Mouse (Mus musculus): ENCODE measurements at regions not wholly inside any gene's neighbourhood (a gene's known extent, or its start where the extent isn't known, plus 50 kb on each side); places are given as distances from the start of the nearest gene placed in this dataset.

DNA sequence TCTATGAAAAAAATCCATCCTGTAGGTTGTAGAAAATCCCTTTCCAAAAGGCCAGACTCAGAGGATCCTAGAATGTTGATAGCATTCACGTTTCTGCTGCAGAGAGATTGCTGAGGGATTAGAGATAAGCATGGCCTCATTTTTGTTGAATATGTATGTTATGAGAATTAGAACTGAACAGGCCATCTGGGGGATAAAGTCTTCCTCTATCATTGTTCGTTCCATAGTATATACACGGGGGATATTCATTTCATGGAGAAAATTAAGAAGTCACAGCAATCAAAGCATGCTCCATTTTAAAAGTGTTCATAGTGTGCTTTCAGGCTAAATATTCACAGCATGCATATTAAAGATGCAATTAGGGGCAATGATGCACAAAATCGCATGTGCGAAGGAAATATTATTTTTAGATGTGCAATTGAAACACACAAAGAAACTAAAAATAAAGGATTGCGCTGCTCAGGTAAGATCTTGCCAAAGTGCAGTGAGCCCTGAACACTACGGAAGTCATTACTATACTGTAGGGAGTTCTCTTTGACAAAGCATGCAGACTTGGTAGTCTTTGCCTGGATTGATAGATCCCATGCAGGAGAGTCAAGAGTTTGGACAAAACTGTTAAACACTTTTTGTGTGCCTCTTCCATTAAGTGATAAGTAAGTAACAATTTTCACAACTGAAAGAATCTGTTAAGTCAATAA is 511.5 kb downstream of the Phf3 start:
- DNase-seq = no peak

DNA sequence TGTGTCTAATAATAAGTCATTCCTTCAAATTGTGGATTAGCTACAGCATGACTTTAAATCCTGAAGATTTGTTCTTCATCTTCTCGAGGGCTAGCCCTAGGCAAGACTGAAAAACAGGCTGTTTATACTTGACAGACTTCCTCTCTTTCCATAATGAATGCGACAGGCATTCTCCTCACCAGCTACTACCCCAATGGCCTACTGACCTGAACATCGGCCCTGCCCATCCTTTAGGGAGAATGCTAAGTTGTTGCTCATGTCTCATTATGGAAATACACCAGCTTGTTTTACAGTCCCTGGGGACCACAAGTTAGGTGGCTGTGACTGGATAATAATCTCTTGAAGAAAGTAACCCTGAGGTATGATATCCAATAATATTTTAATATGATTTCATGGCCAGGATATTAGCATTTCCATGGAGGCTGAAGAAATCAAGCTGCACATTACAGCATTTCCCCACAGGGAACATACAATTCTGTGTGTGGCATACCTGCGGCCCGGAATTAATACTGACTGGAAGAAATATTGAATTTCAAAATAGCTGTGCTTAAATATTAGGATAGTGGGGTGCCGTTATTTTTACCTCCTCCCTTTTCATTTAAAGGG is 553.0 kb downstream of the Phf3 start:
- DNase-seq = no peak

DNA sequence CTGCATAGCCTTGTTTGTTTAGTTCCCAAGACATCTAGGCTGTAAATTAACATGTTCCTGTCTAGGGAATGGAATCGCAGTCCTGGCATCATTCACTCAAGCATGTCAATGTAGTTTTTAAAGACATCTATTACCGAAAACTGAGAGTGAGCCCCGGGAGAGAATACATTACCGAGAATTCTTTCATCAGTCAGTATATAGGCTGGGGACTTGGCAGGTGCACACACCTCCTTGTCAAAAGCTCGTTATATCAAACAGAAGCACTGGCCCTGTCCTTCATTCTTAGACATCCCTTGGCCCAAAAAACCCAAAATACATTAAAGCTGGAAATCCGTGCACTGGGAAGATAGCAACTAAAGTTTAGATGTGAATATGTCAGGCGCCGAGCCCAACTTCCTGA is 555.5 kb downstream of the Phf3 start:
- no peak for DNase-seq

DNA sequence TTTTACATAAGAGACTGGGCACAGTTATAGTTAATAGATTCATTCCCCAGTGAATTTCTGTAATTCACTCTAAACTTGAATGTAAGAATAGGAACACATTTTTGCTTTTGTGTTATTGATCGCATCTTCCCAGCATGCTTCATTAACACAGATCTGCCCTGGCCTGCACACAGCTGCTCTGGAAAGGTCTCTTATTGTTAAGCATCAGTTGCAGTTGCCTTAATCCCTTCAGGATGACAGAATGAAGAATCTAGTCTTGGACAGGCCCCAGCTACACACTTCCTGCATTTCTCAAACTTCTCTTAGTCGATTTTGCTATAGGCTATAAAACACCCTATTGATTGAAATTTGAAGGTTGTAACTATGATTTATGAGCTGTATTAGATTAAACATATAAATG is 584.6 kb downstream of the Phf3 start:
- DNase-seq = no peak

DNA sequence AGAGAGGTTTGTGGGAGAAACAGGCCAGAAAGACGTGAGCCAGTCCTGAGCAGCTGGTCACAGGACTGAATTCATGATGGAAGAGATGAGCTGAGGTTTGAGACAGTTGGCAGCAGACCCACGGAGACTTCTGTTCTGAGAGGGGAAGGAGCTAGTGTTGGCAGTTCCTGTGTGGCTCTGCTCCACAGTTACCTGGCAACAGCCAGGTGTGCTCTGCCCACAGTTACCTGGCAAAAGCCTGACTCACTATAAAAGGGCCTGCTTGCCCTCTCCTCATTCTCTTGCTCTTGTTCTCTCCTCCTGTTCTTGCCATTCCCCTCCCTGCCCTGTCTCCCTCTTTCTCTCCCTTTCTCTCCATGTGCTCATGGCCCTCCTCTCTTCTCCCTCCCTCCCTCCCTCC is 611.3 kb downstream of the Phf3 start:
- no peak for DNase-seq

DNA sequence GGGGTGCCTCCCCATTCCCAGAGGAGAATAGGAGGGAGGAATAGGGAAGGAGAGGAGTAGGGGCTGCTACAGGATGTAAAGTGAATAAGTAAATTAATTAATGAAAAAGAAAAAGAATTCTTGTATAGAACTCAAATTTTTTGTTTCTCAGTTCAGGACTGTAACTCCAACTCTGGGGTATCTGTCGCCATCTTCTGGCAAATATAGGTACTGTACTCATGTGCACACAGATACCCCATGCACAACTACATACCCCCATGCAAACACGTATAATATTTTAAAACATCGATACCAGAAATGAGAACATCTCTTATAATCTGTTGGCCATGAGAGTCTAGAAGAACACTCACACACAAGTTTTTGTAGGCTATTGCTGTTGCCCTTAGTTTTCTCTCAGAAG is 614.2 kb downstream of the Phf3 start:
- DNase-seq = no peak

DNA sequence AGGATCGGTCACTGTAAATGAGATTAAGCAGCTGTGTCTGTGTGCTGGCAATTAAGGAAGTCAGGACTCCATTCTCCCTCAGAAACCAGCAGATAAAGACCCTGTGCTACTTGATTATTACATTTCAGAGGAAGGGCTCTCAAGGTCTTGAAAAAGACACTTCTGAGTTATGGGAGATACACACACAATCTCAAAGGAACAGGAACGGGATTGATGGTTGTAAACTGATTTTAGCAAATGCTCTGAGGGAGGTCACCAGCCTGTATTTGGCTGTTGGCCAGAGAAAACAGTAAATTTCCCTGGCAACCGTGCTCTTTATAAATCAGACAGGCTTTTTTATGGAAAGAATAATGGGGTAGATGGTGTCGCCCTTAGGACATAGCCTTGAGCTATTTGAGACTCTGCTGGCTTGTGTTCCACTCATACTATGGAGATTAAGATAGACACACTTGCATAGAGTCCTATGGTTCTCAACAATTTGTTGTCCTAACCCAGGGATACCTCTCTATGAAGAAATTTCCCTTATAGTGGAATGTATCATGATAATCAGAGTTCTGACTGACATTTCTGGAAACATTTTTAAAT is 656.9 kb downstream of the Phf3 start:
- DNase-seq = no peak

DNA sequence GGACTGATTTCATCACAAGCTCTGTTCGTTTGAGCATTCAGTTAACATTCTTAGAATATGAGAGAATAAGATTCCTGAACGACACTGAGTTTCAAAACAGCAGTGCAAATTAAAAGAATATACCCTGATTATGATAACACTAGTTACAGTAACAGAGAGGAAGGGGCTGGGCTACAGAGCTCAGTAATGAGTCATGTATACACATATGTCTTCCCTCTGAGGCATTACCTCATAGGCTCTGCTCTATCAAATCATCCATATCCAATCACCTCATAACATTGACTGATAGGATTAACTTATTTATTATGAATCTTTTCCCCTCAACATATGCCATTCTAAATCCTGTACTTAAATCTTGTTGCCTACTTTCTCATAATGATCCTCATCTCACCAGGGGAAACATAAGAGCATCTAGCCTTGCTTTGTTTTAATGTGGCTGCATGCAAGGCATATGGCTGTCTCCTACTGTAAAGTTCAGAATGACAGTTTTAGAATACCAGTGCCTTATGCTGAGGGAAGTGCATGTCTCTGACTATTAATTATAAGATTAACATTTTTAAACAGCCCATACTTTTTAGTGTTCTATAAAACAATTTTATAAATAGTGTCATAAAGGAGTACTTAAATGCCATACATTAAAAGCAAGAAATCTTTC is 669.0 kb downstream of the Phf3 start:
- DNase-seq = no peak

DNA sequence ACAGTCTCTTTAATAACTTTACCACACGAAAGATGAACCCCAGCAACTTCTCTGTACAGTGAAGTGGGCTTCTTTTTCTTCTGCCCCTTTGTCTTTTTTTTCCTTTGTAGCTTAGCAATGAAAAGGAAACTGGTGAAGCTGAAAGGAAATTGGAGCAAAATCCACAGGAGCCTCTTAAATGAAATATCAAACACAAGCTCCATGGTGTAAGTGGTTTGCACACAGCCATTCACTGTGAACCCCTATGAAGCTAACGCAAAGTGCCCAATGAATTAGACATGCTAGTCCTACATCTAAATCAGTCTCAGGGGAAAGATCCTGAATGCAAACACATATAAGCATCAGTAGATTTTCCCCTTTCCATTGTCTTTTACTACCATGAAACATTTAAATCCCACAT is 697.5 kb downstream of the Phf3 start:
- DNase-seq = no peak

DNA sequence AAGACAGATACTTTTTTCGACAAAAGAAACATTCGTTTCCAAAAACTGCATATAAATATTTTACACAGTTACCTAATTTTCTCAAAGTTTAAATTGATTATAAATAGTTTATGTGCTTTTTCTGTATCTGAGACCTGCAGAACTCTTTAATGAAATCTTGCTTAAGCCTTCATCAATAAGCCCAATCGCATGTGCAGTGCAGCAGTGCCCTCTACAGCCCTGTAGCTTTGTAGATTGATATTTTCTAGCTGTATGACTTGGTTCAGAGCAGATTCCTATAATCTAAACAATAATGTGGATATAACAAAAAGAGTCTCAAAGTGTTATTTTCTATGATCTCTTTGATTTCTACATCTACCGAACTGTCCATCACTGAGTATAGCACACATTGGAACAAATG is 728.7 kb downstream of the Phf3 start:
- peak; percentile 65 for DNase-seq

DNA sequence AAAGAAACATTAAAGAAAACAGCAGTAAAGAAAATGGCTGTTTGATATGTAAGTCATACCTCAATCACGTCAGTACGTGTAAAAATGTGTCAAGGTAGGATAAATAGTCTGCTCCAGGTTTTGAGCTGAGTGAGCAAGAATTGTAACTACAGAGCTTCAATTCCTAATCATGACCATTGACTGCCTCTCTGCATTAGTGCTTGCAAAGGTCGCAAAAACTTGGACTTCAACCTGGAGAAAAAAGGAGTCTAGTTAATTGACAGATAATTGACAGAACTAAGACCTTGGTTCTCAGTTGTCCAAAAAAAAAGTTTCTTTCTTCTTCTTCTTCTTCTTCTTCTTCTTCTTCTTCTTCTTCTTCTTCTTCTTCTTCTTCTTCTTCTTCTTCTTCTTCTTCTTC is 759.5 kb downstream of the Phf3 start:
- no peak for DNase-seq

Measured in right cerebral cortex, postnatal 14 days (tissue).